Mouse (Mus musculus) MEL (cell line): ENCODE measurements around the gene Kif26a. TPM values are rescaled to one million over a fixed set of nuclear protein-coding genes. Genes with fewer than 3 reads are reported as not detected.

ENCODE experiments used
- DNase-seq: peaks from one replicate; pipeline ENCODE4 v3.0.0; 2011; ENCODE audit warnings: low read depth, low spot score
- H3K27ac ChIP-seq: 2 replicates; pipeline ENCODE4 v1.5.1; 2012; ENCODE audit warnings: low read depth, mild to moderate bottlenecking, control low read depth, low read length, moderate library complexity; ENCODE audit not compliant: control insufficient read depth
- H3K27me3 ChIP-seq, 2 experiments: fragments of 150-350 bp in 1 of 2; sonication (generic) in 1 of 2; 2 replicates each; pipeline ENCODE4 v1.6.1; 2012; ENCODE audit warnings: low read length in 2 of 2, mild to moderate bottlenecking in 2 of 2, improper control_type of control experiment in 1 of 2, moderate library complexity in 1 of 2; ENCODE audit not compliant: insufficient read depth in 2 of 2, control insufficient read depth in 1 of 2
- H3K36me3 ChIP-seq, 2 experiments: 2 replicates each; pipeline ENCODE4 v1.6.1; 2012 to 2014; ENCODE audit warnings: low read length in 2 of 2, improper control_type of control experiment in 1 of 2, inconsistent platforms in 1 of 2, mild to moderate bottlenecking in 1 of 2; ENCODE audit not compliant: insufficient read depth in 2 of 2, control insufficient read depth in 1 of 2
- H3K4me1 ChIP-seq, 2 experiments: fragments of 150-350 bp in 1 of 2; sonication (generic) in 1 of 2; 2 replicates each; pipeline ENCODE4 v1.6.1; 2012; ENCODE audit warnings: low read length in 2 of 2, improper control_type of control experiment in 1 of 2, mild to moderate bottlenecking in 1 of 2; ENCODE audit not compliant: insufficient read depth in 2 of 2, control insufficient read depth in 1 of 2
- H3K4me3 ChIP-seq, 2 experiments: fragments of 150-350 bp in 1 of 2; sonication (generic) in 1 of 2; 2 replicates each; pipeline ENCODE4 v1.5.1; 2012; ENCODE audit warnings: low read depth in 2 of 2, low read length in 2 of 2, mild to moderate bottlenecking in 2 of 2, moderate library complexity in 2 of 2, control low read depth in 1 of 2, improper control_type of control experiment in 1 of 2; ENCODE audit not compliant: control insufficient read depth in 1 of 2, insufficient read depth in 1 of 2
- H3K79me2 ChIP-seq: 2 replicates; pipeline ENCODE4 v1.6.1; 2012; ENCODE audit warnings: mild to moderate bottlenecking, low read length, moderate library complexity; ENCODE audit not compliant: control insufficient read depth, poor library complexity, insufficient read depth
- H3K9ac ChIP-seq: 2 replicates; pipeline ENCODE4 v1.6.1; 2012; ENCODE audit warnings: low read depth, mild to moderate bottlenecking, control low read depth, low read length, moderate library complexity; ENCODE audit not compliant: control insufficient read depth, poor library complexity, severe bottlenecking
- H3K9me3 ChIP-seq: fragments of 150-350 bp; sonication (generic); replicated peaks from 2 replicates; pipeline ENCODE4 v1.6.1; 2012; ENCODE audit warnings: mild to moderate bottlenecking, low read length, improper control_type of control experiment, moderate library complexity; ENCODE audit not compliant: insufficient read depth
- CHD1 ChIP-seq: IDR thresholded peaks from 2 replicates; pipeline ENCODE4 v1.6.1; 2012; ENCODE audit warnings: low read depth, mild to moderate bottlenecking, inconsistent platforms, low read length, improper control_type of control experiment
- CHD2 ChIP-seq: IDR thresholded peaks from 2 replicates; pipeline ENCODE4 v1.6.1; 2011; ENCODE audit warnings: low read length, improper control_type of control experiment
- ELF1 ChIP-seq: IDR thresholded peaks from 2 replicates; pipeline ENCODE4 v1.6.1; 2014; ENCODE audit warnings: low read depth, mild to moderate bottlenecking, inconsistent platforms, low read length, improper control_type of control experiment, moderate library complexity
- ETS1 ChIP-seq: IDR thresholded peaks from 2 replicates; pipeline ENCODE4 v1.6.1; 2012; ENCODE audit warnings: low read depth, mild to moderate bottlenecking, inconsistent platforms, low read length, improper control_type of control experiment, moderate library complexity
- GABPA ChIP-seq: IDR thresholded peaks from 2 replicates; pipeline ENCODE4 v1.6.1; 2012; ENCODE audit warnings: low read depth, mild to moderate bottlenecking, inconsistent platforms, low read length, improper control_type of control experiment, moderate library complexity
- GATA1 ChIP-seq: IDR thresholded peaks from 2 replicates; pipeline ENCODE4 v1.6.1; 2011; ENCODE audit warnings: low read depth, low read length, improper control_type of control experiment
- HCFC1 ChIP-seq: IDR thresholded peaks from 2 replicates; pipeline ENCODE4 v1.6.1; 2012; ENCODE audit warnings: low read depth, mild to moderate bottlenecking, inconsistent platforms, low read length, improper control_type of control experiment, moderate library complexity
- JUND ChIP-seq: IDR thresholded peaks from 2 replicates; pipeline ENCODE4 v1.6.1; 2011; ENCODE audit warnings: low read depth, mild to moderate bottlenecking, improper control_type of control experiment, low read length
- KAT2A ChIP-seq: conservative IDR thresholded peaks from 2 replicates; pipeline ENCODE4 v1.6.1; 2012; ENCODE audit warnings: low read depth, low read length, improper control_type of control experiment, inconsistent platforms
- MAFK ChIP-seq: IDR thresholded peaks from 2 replicates; pipeline ENCODE4 v1.6.1; 2011; ENCODE audit warnings: low read depth, mild to moderate bottlenecking, low read length, improper control_type of control experiment, borderline replicate concordance
- MAX ChIP-seq: IDR thresholded peaks from 2 replicates; pipeline ENCODE4 v1.6.1; 2011; ENCODE audit warnings: low read length, improper control_type of control experiment
- MXI1 ChIP-seq: IDR thresholded peaks from 2 replicates; pipeline ENCODE4 v1.6.1; 2011; ENCODE audit warnings: mild to moderate bottlenecking, low read depth, low read length, improper control_type of control experiment
- MYC ChIP-seq: IDR thresholded peaks from 2 replicates; pipeline ENCODE4 v1.6.1; 2011; ENCODE audit warnings: low read depth, mild to moderate bottlenecking, low read length, improper control_type of control experiment, moderate library complexity
- NELFE ChIP-seq: IDR thresholded peaks from 2 replicates; pipeline ENCODE4 v1.6.1; 2011; ENCODE audit warnings: low read depth, low read length, improper control_type of control experiment
- NRF1 ChIP-seq: IDR thresholded peaks from 2 replicates; pipeline ENCODE4 v1.6.1; 2014; ENCODE audit warnings: low read depth, mild to moderate bottlenecking, inconsistent platforms, low read length, improper control_type of control experiment, moderate library complexity; ENCODE audit not compliant: poor library complexity, insufficient read depth, severe bottlenecking
- POLR2A ChIP-seq, 2 experiments: IDR thresholded peaks; 2 replicates each; pipeline ENCODE4 v1.6.1; 2011 to 2012; ENCODE audit warnings: low read length in 2 of 2, mild to moderate bottlenecking in 2 of 2, control low read depth in 1 of 2, improper control_type of control experiment in 1 of 2, low read depth in 1 of 2, moderate library complexity in 1 of 2; ENCODE audit not compliant: control insufficient read depth in 1 of 2, insufficient read depth in 1 of 2, poor library complexity in 1 of 2
- POLR2AphosphoS2 ChIP-seq: IDR thresholded peaks from 2 replicates; pipeline ENCODE4 v1.6.1; 2011; ENCODE audit warnings: low read length, improper control_type of control experiment
- POLR2AphosphoS5 ChIP-seq: IDR thresholded peaks from 2 replicates; pipeline ENCODE4 v1.6.1; 2012; ENCODE audit warnings: low read depth, borderline replicate concordance, mild to moderate bottlenecking, inconsistent platforms, low read length, moderate library complexity, mixed read lengths
- RAD21 ChIP-seq: IDR thresholded peaks from 2 replicates; pipeline ENCODE4 v1.6.1; 2011; ENCODE audit warnings: mild to moderate bottlenecking, low read depth, low read length, improper control_type of control experiment
- RCOR1 ChIP-seq: IDR thresholded peaks from 2 replicates; pipeline ENCODE4 v1.6.1; 2012; ENCODE audit warnings: low read depth, mild to moderate bottlenecking, inconsistent platforms, low read length, improper control_type of control experiment
- UBTF ChIP-seq: IDR thresholded peaks from 2 replicates; pipeline ENCODE4 v1.6.1; 2012; ENCODE audit warnings: low read depth, mild to moderate bottlenecking, inconsistent platforms, low read length, improper control_type of control experiment, moderate library complexity, borderline replicate concordance; ENCODE audit not compliant: insufficient read depth
- USF1 ChIP-seq: IDR thresholded peaks from 2 replicates; pipeline ENCODE4 v1.6.1; 2014; ENCODE audit warnings: low read depth, mild to moderate bottlenecking, inconsistent platforms, low read length, improper control_type of control experiment, moderate library complexity
- USF2 ChIP-seq, 2 experiments: IDR thresholded peaks; 2 replicates each; pipeline ENCODE4 v1.6.1; 2011 to 2012; ENCODE audit warnings: improper control_type of control experiment in 2 of 2, low read length in 2 of 2, borderline replicate concordance in 1 of 2, inconsistent platforms in 1 of 2, low read depth in 1 of 2, mild to moderate bottlenecking in 1 of 2; ENCODE audit not compliant: insufficient read depth in 1 of 2
- ZMIZ1 ChIP-seq: IDR thresholded peaks from 2 replicates; pipeline ENCODE4 v1.6.1; 2012; ENCODE audit warnings: low read depth, mild to moderate bottlenecking, inconsistent platforms, low read length, improper control_type of control experiment, moderate library complexity
- ZNF384 ChIP-seq: IDR thresholded peaks from 2 replicates; pipeline ENCODE4 v1.6.1; 2012; ENCODE audit warnings: low read depth, mild to moderate bottlenecking, inconsistent platforms, low read length, improper control_type of control experiment
- polyA plus RNA-seq, 2 experiments: library from polyadenylated mRNA; stranded (reverse) in 1 of 2; unstranded in 1 of 2; fragments of >175 nt in 1 of 2; fragments of >200 nt in 1 of 2; gene quantifications; 2 replicates each; pipeline versions ENCODE4 v1.2.1 to v1.2.4; 2012; ENCODE audit warnings: low replicate concordance in 2 of 2, low read depth in 1 of 2; ENCODE audit not compliant: insufficient read length in 2 of 2, insufficient read depth in 1 of 2, missing spikeins in 1 of 2
- total RNA-seq: library from RNA; depleted of rRNA; stranded (reverse); fragments of 300-350 nt; gene quantifications from 2 replicates; pipeline ENCODE4 v1.2.3, GENCODE M21; 2012

The Kif26a gene
- total and polyA plus RNA-seq, 3 experiments: 4.8 to 6.9 TPM; not detected in 1

GRCm38 (mm10) chr12:112153597-112153996 is 7.6 kb downstream of the Kif26a start:
- Histone ChIP-seq H3K4me1 (no peaks in the 10 kb centered on the region), H3K4me3 (no peak overlapping the region), H3K27ac (no peak overlapping the region), H3K27me3 (no peaks in the 10 kb centered on the region), H3K36me3 (no peaks in the 10 kb centered on the region), H3K9me3 (peaks cover 11% of the 10 kb centered on the region), H3K79me2 (no peaks in the 10 kb centered on the region), H3K9ac (no peak overlapping the region)
- no peak for DNase-seq
- no peak for TF ChIP-seq ETS1
- TF ChIP-seq ZNF384: no peak
- no peak for TF ChIP-seq GABPA
- no peak for TF ChIP-seq KAT2A
- no peak for TF ChIP-seq POLR2A (IDR thresholded peaks at IDR 0.05; ENCODE audit: control insufficient read depth in 1 of 2, insufficient read depth in 1 of 2, low read depth in 1 of 2, low read length in 2 of 2, poor library complexity in 1 of 2)
- no peak for TF ChIP-seq MXI1
- no peak for TF ChIP-seq ELF1
- TF ChIP-seq CHD2: no peak
- TF ChIP-seq RCOR1: no peak
- no peak for TF ChIP-seq NELFE
- no peak for TF ChIP-seq RAD21
- TF ChIP-seq CHD1: no peak
- TF ChIP-seq USF2 (IDR thresholded peaks at IDR 0.05; ENCODE audit: borderline replicate concordance in 1 of 2, insufficient read depth in 1 of 2, low read depth in 1 of 2, low read length in 2 of 2): no peak
- no peak for TF ChIP-seq MAX
- TF ChIP-seq POLR2AphosphoS5: no peak
- TF ChIP-seq HCFC1: no peak
- no peak for TF ChIP-seq NRF1
- TF ChIP-seq POLR2AphosphoS2: no peak
- TF ChIP-seq UBTF: no peak

- Histone ChIP-seq H3K27me3 (no peaks in the 10 kb centered on the region), H3K79me2 (no peaks in the 10 kb centered on the region), H3K9ac (no peak overlapping the region), H3K4me3 (no peak overlapping the region), H3K27ac (no peak overlapping the region), H3K36me3 (no peaks in the 10 kb centered on the region), H3K4me1 (no peaks in the 10 kb centered on the region), H3K9me3 (peaks cover 13% of the 10 kb centered on the region)
- no peak for DNase-seq
- TF ChIP-seq MAX (no peak), RAD21 (no peak), GATA1 (no peak), USF1 (no peak), POLR2A (IDR thresholded peaks at IDR 0.05; ENCODE audit: control insufficient read depth in 1 of 2, insufficient read depth in 1 of 2, low read depth in 1 of 2, low read length in 2 of 2, poor library complexity in 1 of 2) (no peak), NRF1 (no peak), MAFK (no peak), GABPA (no peak), MYC (no peak), ELF1 (no peak), JUND (no peak), UBTF (no peak), POLR2AphosphoS2 (no peak), RCOR1 (no peak), HCFC1 (no peak), ZMIZ1 (no peak)
Observed at GRCm38 (mm10) chr12:112154476-112154875, 8.5 kb downstream of the Kif26a start.
